Mouse (Mus musculus) gastrocnemius, postnatal 14 days (tissue): ENCODE data around the gene Esrrg. TPM values are rescaled to one million over a fixed set of nuclear protein-coding genes. Genes with fewer than 3 reads are reported as not detected.

Experiments
- DNase-seq: peaks from one replicate; pipeline ENCODE4 v3.0.0; 2021; ENCODE audit warnings: mixed read lengths
- intact Hi-C: fragments of 180-260 bp; cut with DNase I; formaldehyde crosslinking; loops from one replicate; pipeline ENCODE4 v1.15.1; 2025; ENCODE audit warnings: low total_unique reads
- total RNA-seq, 2 experiments: library from RNA; stranded (reverse); gene quantifications; 2 replicates each; pipeline ENCODE4 v1.2.3; 2021

The Esrrg gene
- total RNA-seq, 2 experiments from 2014 or later, result 10.5 to 16.2 TPM

DNA sequence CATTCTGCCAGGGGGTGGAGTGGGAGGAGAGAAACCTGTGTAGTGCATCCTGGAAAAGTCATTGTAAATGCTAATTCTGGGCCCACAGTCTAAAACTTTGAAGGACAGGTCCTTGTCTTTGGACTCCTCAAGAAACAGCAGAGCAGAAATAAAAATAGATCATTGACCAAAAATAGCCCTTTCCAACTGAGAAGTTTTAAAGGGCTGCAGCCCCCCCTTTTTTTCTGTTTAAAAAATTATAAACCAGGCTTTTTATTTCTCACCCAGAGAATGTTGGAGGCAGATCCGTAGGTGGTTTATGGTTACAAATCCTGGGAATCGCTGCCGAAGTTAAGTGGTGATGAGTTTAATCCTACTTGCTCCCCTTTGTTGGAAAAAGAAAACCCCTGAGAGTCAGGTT lies 150.0 kb downstream of the Esrrg start:
- DNase-seq, result no peak
- intact Hi-C loops, result no loop called here

DNA sequence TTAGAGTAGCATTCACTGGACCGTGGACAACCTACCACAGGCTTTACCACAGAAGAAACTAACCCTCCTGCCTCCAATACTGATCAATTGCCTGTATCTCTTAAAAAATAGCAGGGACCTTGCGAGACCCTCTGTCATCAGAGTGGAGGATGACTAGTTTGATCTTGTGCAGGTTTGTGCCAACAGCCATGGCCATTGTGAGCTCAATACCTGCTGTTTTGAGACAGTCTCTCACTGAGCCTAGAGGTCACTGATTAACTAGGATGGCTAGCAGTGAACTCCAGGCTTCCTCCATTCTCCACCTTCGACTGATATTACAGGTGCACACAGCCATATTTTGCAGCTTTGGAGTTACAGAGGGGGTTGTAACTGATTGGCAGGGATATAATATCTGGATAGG lies 150.9 kb downstream of the Esrrg start:
- no peak for DNase-seq
- intact Hi-C loops, result no loop called here

DNA sequence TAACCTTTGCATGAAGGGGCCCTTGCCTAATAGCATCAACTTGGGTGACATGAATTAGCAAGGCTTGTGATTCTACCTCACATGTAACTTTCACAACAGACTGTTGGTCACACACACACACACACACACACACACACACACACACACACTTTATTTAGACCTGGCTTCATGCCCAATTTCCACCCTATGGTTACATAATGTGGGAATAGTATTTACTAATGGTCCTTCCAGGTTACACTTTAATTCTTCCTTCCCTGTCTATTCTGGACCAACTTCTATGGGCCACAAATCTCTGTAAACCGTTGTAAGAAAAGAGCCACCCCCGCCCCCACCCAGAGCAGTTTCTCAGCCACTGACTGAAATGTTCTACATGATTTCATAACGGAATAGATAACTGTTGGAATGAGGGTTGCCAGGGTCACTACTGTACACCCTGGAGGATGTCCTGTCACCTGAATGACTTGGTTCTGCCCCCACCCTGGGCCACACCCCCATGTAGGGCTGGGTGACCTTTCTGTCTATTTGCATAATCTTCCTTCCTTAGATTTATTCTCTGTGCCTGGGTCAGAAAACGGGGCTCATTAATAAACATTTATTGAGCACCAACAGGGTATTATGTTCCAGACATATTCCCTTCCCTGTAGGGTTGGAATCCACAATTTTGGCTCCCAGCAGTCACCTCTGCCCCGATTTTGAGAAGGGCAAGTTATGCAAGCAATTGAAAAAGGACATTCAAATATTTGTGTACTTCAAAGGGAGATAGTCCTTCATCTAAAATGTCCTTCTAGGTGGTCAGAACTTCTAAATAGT lies 154.3 kb downstream of the Esrrg start:
- DNase-seq, result no peak
- intact Hi-C loops, result no loop called here

DNA sequence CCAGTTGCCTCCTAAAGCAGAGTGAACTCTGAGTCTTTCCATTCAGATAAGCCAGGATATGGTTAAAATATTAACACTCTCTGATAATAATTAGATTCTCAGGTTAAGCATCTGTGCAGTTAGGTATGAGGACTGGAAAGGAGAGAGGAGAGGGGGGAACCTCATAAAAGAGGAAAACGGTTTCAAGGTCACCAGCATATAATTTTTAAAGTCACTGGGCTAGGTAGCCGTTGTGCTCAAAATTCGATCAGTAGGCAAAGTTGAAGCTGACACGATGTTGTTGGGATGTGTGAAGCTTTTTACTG lies 154.8 kb downstream of the Esrrg start:
- no peak for DNase-seq
- intact Hi-C loops, result no loop called here

DNA sequence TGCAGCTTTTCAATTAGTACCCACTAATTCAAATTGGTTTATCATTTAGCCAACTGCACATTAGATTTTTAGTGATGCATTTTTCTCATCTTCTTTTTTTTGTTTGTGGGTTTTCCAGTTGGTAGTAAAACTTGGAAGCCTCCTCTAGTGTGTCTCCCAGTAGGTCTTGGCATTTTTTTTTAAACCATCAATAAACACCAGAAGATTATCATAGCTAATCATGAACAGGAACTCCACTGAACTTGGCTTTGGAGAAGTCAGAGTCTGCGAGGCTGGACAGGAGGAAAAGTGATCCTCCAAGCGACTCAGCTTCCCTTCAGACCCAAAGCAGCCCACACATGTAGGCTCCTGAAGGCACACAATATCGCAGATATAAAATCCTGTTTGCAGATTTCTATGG lies 155.2 kb downstream of the Esrrg start:
- intact Hi-C loops, result no loop called here
- DNase-seq, result no peak

DNA sequence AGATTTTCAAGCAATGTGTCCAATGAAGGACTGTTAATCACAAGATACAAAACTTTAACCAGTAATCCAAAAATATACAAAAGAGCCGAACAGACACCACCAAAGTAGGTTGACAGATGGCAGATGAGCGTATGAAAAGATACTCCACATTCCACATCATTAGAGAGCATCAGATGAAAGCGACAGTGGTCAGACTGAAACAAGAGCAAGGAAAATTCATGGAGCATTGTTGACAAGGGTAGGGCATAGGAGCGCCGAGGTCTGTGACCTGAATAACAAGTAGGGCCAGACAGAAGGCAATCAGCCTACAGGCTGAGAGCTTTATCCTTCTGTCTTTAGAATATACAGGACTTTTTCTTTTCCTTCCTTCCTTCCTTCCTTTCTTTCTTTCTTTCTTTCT lies 157.0 kb downstream of the Esrrg start:
- intact Hi-C loops, result no loop called here
- no peak for DNase-seq

DNA sequence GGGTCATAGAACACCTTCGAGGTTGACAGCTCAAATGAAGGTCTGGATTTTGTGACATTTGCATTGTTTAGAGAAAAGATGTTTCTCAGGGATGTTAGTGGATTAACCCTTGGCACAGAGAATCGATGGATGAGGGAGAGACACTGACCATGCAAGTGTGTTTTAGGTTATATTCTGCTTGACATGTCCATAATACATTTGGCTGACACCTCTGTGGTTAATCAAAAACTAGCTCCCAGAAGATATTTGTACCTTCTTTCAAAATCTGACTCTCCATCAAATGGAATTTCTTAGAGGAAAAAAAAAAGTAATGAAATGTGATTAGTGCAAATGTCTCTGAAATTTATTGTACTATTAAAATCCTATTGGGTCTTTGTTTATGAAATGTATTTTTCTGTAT lies 158.8 kb downstream of the Esrrg start:
- intact Hi-C loops, result no loop called here

DNA sequence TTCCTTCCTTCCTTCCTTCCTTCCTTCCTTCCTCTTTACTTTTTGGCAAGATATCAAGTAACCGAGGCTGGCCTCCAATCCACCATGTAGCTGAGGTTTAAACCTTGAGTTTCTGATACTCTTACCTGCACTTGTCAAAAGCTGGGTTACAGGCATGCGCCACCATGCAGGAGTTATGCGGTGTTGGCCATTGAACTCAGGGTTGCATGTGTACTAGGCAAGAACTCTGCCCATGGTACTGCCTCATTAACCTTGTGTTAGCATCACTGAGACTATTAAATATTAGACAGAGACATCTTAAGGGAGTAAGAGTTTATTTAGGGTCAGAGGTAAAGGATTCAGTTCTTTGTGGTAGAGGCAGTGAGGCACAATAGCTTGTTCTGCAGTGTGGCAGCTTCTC lies 161.6 kb downstream of the Esrrg start:
- intact Hi-C loops, result no loop called here
- DNase-seq, result no peak

More for the DNA sequence above, 158.8 kb downstream of the Esrrg start:
- DNase-seq, result no peak

DNA sequence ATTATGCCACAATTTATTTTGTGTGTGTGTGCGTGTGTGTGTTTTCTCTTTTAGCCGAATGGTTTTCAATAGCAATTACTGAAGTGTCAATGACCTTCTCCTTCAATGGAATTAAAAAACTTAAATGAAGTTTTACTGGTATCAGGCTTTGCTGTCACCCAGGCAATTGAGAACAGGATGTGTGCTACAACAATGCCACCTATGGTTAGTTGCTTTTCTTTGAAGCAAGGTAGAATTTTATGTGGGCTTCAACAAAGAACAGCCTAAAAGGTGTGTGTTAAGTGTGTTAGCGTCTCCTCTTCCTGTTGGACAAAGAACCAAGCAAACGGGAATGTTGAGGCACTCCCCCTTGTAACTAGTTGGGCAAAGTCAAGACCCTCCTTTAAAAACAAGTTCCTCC lies 162.5 kb downstream of the Esrrg start:
- DNase-seq, result no peak
- intact Hi-C loops, result no loop called here

DNA sequence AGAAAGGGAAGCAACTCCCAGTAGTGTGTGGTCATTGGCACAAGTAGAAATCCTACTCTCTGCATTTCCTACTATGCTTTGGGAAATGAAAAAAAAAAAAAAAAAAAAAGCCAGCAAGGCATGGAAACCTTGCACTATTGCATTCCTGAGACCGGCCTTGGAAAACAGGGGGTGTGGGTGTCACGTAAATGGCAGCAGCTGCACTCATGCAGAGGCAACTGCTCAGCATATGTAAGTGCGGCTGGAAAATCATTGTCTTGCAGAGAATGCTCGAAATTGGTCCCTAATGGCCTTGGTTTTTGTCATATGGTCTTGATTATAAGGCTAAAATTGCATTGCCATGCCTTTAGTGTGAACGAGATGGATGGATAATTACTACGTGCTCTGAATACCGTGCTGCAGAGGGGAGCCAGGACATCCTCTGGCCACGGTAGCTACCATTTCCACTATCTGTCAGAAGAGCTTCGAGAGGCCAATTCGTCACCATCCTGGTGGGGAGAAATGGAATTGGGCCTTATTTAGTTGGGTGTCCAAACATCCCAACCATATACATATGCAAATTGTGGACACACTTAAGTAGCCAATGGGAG lies 171.1 kb downstream of the Esrrg start:
- no peak for DNase-seq
- intact Hi-C loops, result no loop called here

DNA sequence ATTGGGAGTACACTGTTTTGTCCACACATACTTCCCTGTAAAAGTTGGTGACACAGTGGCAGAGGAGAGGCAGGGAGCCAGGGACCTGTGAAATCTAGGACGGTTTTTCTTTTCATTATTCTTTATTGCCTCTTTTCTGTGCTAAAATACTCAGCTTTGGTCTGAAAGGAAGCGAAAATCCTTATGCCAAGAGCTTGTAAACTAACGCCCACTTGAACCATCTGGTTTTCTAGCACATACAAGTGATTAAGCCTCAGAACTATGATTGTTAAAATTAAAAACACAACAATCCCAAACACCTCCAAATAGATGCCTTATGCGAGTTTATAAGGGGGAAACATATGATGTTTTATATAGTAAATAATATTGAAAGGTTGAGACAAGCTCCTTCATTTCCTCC lies 176.6 kb downstream of the Esrrg start:
- no peak for DNase-seq
- intact Hi-C loops, result no loop called here

DNA sequence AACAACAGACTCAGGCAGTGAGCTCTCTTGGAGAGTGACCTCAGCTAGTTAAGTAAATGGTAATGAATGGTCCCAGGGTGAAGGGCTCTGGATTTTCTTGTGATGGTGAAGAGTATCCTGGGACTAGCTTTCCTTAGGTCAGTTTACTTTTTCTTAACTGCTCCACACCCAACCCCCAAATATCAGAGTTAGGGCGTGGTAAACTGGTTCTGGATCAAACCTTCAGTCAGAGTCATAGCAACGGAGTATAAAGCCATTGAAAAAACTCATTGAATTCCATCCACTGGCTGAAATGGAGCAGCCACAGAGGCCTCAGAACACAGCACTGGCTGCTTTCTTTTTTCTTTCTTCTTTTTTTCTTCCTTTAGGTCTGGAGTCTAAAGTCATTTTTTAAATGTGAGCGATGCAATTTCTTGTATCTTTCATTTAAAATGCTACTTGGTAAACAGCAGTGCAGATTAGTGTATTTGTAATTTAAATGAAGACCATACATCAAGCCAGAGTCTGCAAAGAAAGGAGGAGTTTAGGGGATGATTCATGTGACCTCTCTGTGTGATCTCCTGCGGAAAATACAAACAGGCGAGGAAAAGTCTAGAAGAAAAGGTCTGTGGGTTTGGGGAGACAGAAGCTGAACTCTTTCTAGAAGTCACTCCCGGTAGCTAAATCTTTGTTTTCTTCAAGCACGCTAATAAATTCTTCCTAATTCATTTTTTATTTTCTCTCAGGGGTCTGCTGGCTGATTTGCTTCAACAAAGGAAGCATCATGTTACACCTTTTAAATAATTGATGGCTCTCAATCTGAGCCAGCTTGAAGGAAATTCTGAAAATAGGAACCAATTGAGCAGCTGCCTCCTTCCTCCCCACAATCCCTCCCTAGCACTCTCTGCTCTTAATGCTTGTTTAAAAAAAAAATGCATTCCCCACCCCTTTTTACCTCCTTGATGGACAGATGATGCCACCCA lies 178.7 kb downstream of the Esrrg start:
- DNase-seq, result no peak
- intact Hi-C loops, result no loop called here

DNA sequence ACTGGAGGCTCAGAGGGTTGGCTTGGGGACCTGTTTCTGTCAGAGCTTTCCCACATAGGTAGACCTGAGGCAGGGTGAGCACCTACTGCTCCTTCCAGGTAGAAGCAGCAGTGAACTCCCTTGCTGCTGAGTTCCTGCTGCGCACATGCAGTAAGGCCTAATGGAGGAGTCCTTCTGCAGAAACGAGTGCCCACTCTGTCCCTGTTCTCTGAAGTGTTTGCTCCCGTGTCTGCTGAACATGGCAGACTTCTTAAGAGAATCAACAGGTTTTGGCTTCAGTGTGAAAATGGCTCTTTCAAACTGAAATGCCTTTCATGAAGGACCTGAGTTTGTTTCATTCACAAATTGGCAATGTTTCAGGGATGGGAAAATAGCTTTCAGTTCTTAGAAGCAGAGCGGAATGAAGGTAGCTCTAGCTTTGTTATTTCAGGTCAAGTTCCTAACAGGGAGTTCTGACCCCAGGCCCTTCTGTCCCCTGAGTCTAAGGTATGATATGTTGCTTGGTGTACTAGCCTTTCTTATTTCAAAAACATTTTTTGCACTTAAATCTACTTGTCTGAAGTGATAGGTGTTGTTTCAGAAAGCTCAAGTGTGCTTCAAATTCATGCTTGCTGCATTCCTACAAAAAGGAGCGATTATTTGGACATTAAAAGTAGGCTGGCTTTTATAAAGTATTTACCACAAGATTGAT lies 185.8 kb downstream of the Esrrg start:
- no peak for DNase-seq
- intact Hi-C loops, result no loop called here

DNA sequence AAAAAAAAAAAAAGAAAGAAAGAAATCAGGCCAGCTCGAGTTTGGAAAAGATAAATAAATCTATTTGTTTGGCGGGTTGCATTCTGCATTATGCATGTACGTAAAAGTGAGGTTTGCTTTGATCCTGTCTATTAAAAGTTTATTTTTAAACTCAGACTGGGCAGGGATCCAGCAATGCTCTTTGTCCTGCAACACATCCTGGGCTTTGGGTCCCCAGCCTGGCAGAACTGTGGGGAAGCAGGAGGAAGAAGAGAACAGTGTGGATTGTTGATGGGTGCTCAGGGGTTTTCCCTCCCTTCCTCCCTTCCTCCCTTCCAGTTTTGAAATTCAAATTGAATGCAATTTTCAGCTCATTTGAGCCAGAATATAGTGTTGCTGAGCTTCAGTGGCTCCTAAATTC lies 187.0 kb downstream of the Esrrg start:
- intact Hi-C loops, result no loop called here
- DNase-seq, result no peak

DNA sequence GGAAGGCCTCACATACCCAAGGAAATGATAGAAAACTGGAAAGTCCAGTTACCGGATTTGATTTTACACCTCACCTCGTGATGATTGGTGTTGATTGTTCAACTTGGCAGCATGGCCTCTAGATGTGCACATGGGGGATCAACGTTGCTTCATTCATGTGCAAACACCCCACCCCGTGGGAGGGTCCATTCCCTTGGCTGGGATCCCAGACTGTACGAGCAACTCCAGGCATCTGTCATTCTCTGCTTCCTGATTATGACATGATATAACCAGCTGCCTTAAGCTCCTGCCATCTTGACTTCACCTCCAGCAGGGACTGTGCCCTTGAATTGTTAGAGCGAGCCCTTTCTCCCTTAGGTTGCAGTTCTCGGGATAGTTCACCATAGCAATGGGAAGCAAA lies 190.7 kb downstream of the Esrrg start:
- no peak for DNase-seq
- intact Hi-C loops, result no loop called here

DNA sequence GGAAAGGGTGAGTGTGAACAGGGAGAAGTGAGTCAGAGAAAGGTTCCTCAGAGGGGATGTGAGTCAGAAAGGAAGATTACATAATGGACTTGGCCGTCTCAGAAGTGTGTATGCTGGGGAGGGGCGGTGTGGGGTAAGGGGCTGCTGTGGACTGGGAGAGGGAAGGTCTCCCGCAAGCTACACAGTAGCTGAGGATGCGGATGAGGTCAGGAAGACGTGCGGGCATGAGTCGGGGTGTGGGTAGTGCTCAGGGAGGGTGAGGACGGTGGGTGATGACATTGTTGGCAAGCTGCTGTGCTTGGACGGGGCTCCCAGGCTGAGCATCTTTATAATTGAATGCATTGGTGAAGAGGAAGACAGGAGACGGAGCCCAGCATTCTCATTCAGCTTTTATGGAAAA lies 192.2 kb downstream of the Esrrg start:
- no peak for DNase-seq
- intact Hi-C loops, result no loop called here

DNA sequence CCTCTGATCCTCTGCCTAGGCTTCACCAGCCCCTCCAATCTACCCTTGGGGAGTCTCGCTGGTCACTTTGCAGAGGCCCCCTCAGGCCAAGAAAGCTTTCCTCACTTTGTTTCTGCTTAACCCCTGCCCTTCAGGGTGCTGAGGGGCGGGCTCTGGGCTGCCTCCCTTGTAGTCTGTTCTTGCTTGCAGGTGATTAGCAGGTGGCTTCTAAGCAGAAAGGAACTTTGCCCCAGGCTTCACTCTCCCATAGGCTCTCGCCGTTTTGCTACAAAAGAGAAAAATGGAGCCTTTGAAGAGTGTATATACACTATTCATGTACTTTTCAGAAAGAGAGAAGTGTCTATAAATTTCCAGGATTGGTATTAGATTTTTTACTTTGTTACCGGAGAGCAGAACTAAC lies 195.0 kb downstream of the Esrrg start:
- intact Hi-C loops, result no loop called here

DNA sequence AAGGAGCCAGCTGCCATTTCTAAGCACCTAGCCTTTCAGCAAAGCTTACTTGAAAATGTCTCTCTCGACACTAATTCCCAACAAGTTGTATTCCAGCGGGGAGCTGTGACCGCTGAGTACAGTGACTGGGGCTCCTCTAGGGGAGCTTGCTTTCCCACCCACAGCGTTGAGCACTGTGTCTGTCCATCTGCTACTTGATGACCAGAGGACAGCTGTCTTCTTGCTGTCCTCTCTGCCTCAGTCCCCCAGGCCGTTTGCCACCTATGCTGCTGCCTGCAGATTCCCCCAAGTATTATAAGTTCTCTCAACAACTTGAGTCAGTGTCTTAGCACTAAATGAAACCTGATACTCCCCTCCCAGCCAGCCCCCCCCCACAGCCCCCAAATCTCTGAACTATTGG lies 195.4 kb downstream of the Esrrg start:
- DNase-seq, result no peak
- intact Hi-C loops, result no loop called here

More for the DNA sequence above, 195.0 kb downstream of the Esrrg start:
- no peak for DNase-seq

DNA sequence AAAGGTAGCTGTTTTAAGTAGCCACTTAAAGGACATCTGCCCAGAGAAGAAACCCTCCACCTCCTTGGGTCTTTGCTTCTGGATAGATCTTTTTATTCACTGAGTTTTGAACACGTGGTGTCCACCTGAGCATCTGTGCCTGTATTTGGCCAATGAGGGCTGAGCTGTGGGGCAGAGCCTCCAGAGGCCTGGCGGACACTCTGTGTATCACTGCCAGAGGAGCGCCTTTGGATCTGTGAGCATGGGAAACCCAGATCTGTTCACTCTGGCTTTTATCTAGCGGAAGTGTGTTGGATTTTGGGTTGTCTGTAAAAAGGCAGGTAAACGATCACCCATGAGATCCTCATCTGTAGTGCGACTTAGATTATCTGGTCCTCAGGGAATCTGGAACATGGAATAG lies 196.4 kb downstream of the Esrrg start:
- DNase-seq, result no peak

More for the DNA sequence above, 196.4 kb downstream of the Esrrg start:
- intact Hi-C loops, result no loop called here
